Mouse (Mus musculus) CH12.LX (cell line): ENCODE data around the gene Max.

Source experiments
- BHLHE40 ChIP-seq: IDR thresholded peaks from 2 replicates; pipeline ENCODE4 v1.6.1; 2011; ENCODE audit warnings: mild to moderate bottlenecking, low read depth, low read length, improper control_type of control experiment
- CHD2 ChIP-seq: IDR thresholded peaks from 2 replicates; pipeline ENCODE4 v1.6.1; 2011; ENCODE audit warnings: low read length, improper control_type of control experiment
- CTCF ChIP-seq, 2 experiments: IDR thresholded peaks in 1 of 2; conservative IDR thresholded peaks in 1 of 2; 2 replicates each; pipeline ENCODE4 v1.5.1; 2011 to 2012; ENCODE audit warnings: low read depth in 2 of 2, low read length in 2 of 2, improper control_type of control experiment in 1 of 2, inconsistent platforms in 1 of 2, mild to moderate bottlenecking in 1 of 2, moderate library complexity in 1 of 2
- EP300 ChIP-seq: IDR thresholded peaks from 2 replicates; pipeline ENCODE4 v1.6.1; 2011; ENCODE audit warnings: low read length, improper control_type of control experiment
- ETS1 ChIP-seq: conservative IDR thresholded peaks from 2 replicates; pipeline ENCODE4 v1.6.1; 2012; ENCODE audit warnings: low read depth, mild to moderate bottlenecking, inconsistent platforms, low read length, improper control_type of control experiment, moderate library complexity
- GABPA ChIP-seq: IDR thresholded peaks from 2 replicates; pipeline ENCODE4 v1.6.1; 2012; ENCODE audit warnings: low read depth, low read length, improper control_type of control experiment, inconsistent platforms; ENCODE audit not compliant: insufficient replicate concordance
- MAFK ChIP-seq: IDR thresholded peaks from 2 replicates; pipeline ENCODE4 v1.6.1; 2011; ENCODE audit warnings: low read length, improper control_type of control experiment; ENCODE audit not compliant: insufficient replicate concordance
- MYC ChIP-seq: IDR thresholded peaks from 2 replicates; pipeline ENCODE4 v1.6.1; 2011; ENCODE audit warnings: low read depth, mild to moderate bottlenecking, improper control_type of control experiment, low read length
- POLR2A ChIP-seq: IDR thresholded peaks from 2 replicates; pipeline ENCODE4 v1.6.1; 2011; ENCODE audit warnings: low read depth, mild to moderate bottlenecking, improper control_type of control experiment, low read length
- ZMIZ1 ChIP-seq: IDR thresholded peaks from 2 replicates; pipeline ENCODE4 v1.6.1; 2012; ENCODE audit warnings: low read depth, mild to moderate bottlenecking, inconsistent platforms, low read length, improper control_type of control experiment

- no peak for TF ChIP-seq MAFK
- TF ChIP-seq POLR2A, result no peak
- TF ChIP-seq CTCF (conservative IDR thresholded peaks at IDR 0.05 in 1 of 2, IDR thresholded peaks at IDR 0.05 in 1 of 2; ENCODE audit: low read depth in 2 of 2, low read length in 2 of 2), result no peak
- TF ChIP-seq ETS1, result no peak
- no peak for TF ChIP-seq EP300
- no peak for TF ChIP-seq ZMIZ1
- TF ChIP-seq BHLHE40, result no peak
- TF ChIP-seq GABPA, result no peak
- TF ChIP-seq CHD2, result no peak
- no peak for TF ChIP-seq MYC
Observed at GRCm38 (mm10) chr12:77001312-77001711, 39.3 kb upstream of the Max start.
